Mouse (Mus musculus) layer of hippocampus, adult 9-10 months (tissue): ENCODE results near the gene Slc25a25.
A peak's percentile ranks its signal among the peaks of the same experiment; 100 is the strongest.

Experiments used
- DNase-seq: peaks from one replicate; pipeline ENCODE4 v3.0.0; 2022; ENCODE audit warnings: low spot score

Gene Slc25a25

GRCm38 (mm10) chr2:32396695-32397094 is 54.5 kb downstream of the Slc25a25 start:
- DNase-seq = no peak

DNA sequence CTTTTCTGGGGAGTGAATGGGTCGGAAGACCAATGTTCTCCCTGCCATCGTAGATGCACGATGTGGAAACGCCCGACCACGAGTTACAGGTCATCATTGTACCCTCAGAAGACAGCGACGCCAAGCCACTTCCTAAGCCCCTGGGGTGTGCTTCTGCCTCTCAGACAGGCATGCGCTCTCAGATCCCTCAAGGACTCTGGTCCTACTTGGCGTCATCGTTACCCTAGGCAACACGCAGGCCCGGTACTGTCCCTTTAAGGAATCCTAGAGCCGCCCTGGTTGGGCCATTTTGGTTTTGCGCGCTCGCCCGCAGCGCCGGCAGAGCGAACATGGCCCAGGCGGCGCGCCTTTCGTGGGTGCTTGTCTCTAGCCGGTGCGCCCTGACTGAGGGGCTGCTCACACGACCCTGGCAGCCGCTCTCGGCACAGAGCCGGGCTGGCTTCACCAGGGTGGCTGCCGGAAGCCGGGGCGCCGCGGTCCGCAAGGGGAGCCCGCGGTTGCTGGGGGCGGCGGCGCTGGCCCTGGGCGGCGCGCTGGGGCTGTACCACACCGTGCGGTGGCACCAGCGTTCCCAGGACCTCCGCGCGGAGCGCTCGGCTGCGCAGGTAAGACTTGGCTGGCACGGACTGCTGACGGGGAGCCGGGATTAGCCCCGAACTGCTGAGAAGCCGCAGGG is 55.2 kb downstream of the Slc25a25 start:
- DNase-seq = peak; percentile 84

- peak; percentile 91 for DNase-seq
Measured at GRCm38 (mm10) chr2:32395484-32395945, 55.7 kb downstream of the Slc25a25 start, which contains the start of gene Ptges2. Ptges2 (plus strand) TSS chr2:32395896.

GRCm38 (mm10) chr2:32394973-32395372 is 56.3 kb downstream of the Slc25a25 start:
- DNase-seq = no peak

DNA sequence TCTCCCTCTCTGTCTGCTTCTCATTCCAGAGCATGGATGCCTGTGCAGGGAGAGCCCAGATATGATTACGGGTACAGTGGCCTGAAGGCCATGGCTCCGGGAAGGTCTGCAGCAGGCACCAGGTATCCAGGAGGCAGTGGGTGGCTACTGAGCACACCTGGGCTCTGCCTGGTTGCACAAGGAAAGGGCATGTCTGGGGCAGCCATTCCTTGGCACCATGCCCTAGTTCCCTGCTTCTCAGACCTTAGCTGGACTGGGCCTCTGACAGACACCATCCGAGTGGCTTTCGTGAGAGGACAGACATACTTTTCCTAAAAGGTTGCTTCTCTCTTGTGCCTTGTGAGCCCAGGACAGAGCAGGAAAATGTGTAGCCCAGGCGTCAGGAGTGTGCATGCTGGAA is 59.2 kb downstream of the Slc25a25 start:
- DNase-seq = no peak

GRCm38 (mm10) chr2:32390871-32391270 is 60.4 kb downstream of the Slc25a25 start:
- no peak for DNase-seq

DNA sequence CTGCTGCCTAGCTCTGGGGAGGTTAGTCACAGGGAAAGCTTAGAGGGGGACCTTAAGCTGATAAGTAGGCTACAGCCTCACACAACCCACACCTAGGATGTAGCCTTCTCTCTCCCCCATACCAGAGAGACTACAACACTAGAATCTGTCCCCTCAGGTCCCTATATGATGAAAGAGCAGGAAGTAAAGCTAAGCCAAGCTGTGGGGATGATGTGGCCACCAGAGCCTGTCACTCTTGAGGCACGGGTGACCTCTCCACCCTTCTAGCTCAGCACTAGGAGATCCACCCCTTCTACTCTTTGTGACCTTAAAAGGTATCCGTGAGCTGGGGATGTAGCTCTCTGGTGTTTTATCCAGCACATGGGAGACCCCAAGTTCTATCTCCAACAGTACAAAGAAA is 62.1 kb downstream of the Slc25a25 start:
- no peak for DNase-seq

DNA sequence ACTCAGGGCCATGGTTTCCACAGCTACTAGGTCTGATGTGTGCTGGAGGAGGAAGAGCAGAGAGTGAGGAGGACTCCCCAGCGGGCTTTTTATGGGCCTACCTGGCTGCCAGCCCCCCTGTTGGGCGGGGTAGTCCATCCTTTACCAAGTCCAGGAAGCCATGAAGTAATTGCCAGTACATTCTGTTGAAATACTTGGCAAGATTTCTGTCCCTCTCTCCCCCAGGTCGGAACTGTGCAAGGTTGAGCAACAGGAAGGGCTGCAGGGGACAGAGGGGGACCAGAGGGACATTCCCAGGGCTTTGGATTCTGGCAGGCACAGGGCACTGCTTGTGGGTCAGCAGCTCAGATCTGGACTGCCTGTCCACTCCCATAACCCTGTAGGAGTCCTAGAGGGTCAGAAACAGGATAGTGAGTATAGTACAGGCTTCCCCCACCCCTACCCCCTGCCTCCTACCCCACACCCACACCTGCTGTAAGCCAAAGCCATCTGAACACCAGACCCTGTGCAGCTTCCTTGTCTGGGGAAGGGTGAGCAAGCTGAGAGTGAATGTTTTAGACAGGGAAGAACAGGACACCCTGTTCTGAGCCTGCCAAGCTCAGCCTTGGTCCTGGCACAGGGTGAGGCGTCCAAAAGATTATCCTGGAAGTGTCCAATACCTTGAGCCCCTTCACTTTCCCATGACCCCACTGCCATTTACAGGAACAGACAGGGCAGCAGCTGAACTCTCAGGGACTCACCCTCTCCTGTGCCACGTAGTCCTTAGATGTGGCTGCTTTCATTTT is 63.3 kb downstream of the Slc25a25 start, which contains the start of gene Lcn2:
Gene Lcn2 (minus strand): TSS at position 547 of the 785 bp plus-strand sequence.
- no peak for DNase-seq

DNA sequence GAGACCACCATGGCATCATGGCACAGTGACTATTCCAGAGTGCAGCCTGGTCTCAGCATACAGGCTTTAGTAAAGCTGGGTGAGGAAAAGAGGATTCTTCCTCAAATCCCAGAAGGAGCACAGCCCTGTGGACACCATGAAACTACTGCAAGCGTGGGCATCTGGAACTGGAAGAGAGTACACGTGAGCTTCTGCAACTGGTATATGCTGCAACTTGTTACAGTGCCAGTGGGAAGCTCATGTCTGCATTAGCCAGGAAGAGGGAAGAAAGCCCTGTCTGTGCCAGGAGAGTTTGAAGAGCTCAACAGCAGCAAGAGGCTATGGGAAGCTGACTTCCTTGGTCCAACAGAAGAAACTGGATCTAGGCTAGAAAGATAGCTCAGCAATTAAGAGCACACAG is 68.6 kb downstream of the Slc25a25 start:
- no peak for DNase-seq

GRCm38 (mm10) chr2:32381775-32382223 is 69.4 kb downstream of the Slc25a25 start, which contains the start of gene 1110008P14Rik:
1110008P14Rik (minus strand) TSS chr2:32381938.
- no peak for DNase-seq

GRCm38 (mm10) chr2:32381141-32381774 is 70.0 kb downstream of the Slc25a25 start:
- DNase-seq = no peak

DNA sequence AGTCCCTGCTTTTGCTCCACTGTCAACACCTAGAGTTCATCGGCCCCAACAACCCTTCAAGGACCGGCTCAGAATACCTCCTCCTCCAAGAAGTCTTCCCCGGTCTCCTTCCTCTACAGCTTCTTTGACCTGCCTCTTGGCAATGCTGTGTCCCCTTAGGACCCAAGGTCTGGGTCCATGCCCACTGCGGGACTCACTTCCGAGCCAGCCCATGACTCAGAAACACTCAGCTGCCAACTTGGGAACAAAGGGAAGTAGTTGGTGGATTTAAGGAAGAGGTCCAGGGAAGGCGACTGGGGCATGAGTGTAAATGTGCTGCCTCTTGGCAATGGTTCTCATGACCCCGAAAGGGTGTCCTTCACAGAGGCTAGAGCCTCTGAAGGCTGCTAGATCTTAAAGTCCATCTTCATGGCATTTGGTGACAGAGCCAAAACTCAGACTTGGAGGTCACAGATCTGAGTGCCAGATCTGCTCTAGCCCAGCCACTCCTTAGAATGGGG is 71.2 kb downstream of the Slc25a25 start:
- DNase-seq = no peak

- no peak for DNase-seq
Measured at GRCm38 (mm10) chr2:32376963-32377362, 74.3 kb downstream of the Slc25a25 start.

- no peak for DNase-seq
Measured at GRCm38 (mm10) chr2:32375317-32375940, 75.8 kb downstream of the Slc25a25 start.

- no peak for DNase-seq
Measured at GRCm38 (mm10) chr2:32374191-32374590, 77.1 kb downstream of the Slc25a25 start.

DNA sequence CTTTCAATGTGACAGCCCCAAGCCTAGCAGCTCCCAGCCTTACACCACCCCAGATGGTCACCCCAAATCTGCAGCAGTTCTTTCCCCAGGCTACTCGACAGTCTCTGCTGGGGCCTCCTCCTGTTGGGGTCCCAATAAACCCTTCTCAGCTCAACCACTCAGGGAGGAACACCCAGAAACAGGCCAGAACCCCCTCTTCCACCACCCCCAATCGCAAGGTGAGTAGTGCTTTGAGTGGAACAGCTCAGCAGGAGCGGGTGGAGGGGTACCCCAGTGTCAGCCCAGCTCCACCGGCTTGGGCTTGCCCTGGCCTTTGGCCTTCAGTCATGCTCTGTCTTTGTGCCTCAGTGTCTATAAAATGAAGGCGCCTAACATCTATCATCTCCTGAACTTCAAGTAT is 83.9 kb downstream of the Slc25a25 start:
- DNase-seq = no peak
